Mouse (Mus musculus): ENCODE measurements at regions not wholly inside any gene's neighbourhood (a gene's known extent, or its start where the extent isn't known, plus 50 kb on each side); places are given as distances from the start of the nearest gene placed in this dataset.

- no peak for ATAC-seq (replicated peaks; ENCODE audit: low FRiP score)
- Histone ChIP-seq H3K27me3 (ENCODE audit: control insufficient read depth, insufficient read depth, low read length) (no peaks in the 10 kb centered on the region), H3K9me3 (ENCODE audit: control insufficient read depth, low read length) (no peaks in the 10 kb centered on the region), H3K9ac (ENCODE audit: low read length) (no peak overlapping the region), H3K36me3 (ENCODE audit: control insufficient read depth, insufficient read depth, low read length) (no peaks in the 10 kb centered on the region), H3K4me1 (replicated peaks; ENCODE audit: control insufficient read depth, insufficient read depth, low read length) (no peaks in the 10 kb centered on the region), H3K4me2 (ENCODE audit: low read depth, low read length, severe bottlenecking) (no peak overlapping the region), H3K4me3 (ENCODE audit: low read depth, low read length) (no peak overlapping the region), H3K27ac (ENCODE audit: low read depth, low read length) (no peak overlapping the region)
- WGBS = 84% methylated on average over 4 of the region's 4 CpGs
- no peak for DNase-seq (ENCODE audit: low spot score)
Measured at GRCm38 (mm10) chr3:63560745-63561151, 77.1 kb upstream of the Gm34302 start.

GRCm38 (mm10) chr3:63556741-63557140, 73.1 kb upstream of the Gm34302 start:
- Histone ChIP-seq H3K36me3 (ENCODE audit: control insufficient read depth, insufficient read depth, low read length) (no peaks in the 10 kb centered on the region), H3K4me1 (replicated peaks; ENCODE audit: control insufficient read depth, insufficient read depth, low read length) (no peaks in the 10 kb centered on the region), H3K9me3 (ENCODE audit: control insufficient read depth, low read length) (no peaks in the 10 kb centered on the region), H3K27me3 (ENCODE audit: control insufficient read depth, insufficient read depth, low read length) (no peaks in the 10 kb centered on the region), H3K4me3 (ENCODE audit: low read depth, low read length) (no peak overlapping the region), H3K4me2 (ENCODE audit: low read depth, low read length, severe bottlenecking) (no peak overlapping the region), H3K27ac (ENCODE audit: low read depth, low read length) (no peak overlapping the region), H3K9ac (ENCODE audit: low read length) (no peak overlapping the region)
- ATAC-seq (replicated peaks; ENCODE audit: low FRiP score) (no peak), DNase-seq (ENCODE audit: low spot score) (no peak)
- WGBS = 96% methylated on average over 1 of the region's 1 CpGs

GRCm38 (mm10) chr3:63554872-63555271, 71.2 kb upstream of the Gm34302 start:
- 0 out of 2 replicates have a peak, but pooled peaks have one; percentile 36 for ATAC-seq (replicated peaks; ENCODE audit: low FRiP score)

GRCm38 (mm10) chr3:63553426-63553825, 69.7 kb upstream of the Gm34302 start:
- 90% methylated on average over 2 of the region's 2 CpGs for WGBS
- no peak overlapping the region for H3K4me2 ChIP-seq (ENCODE audit: low read depth, low read length, severe bottlenecking)
- ATAC-seq (replicated peaks; ENCODE audit: low FRiP score) = no peak

More at GRCm38 (mm10) chr3:63554872-63555271, 71.2 kb upstream of the Gm34302 start:
- Histone ChIP-seq H3K4me2 (ENCODE audit: low read depth, low read length, severe bottlenecking) (no peak overlapping the region), H3K9me3 (ENCODE audit: control insufficient read depth, low read length) (no peaks in the 10 kb centered on the region), H3K4me1 (replicated peaks; ENCODE audit: control insufficient read depth, insufficient read depth, low read length) (no peaks in the 10 kb centered on the region), H3K9ac (ENCODE audit: low read length) (no peak overlapping the region), H3K36me3 (ENCODE audit: control insufficient read depth, insufficient read depth, low read length) (no peaks in the 10 kb centered on the region), H3K4me3 (ENCODE audit: low read depth, low read length) (no peak overlapping the region), H3K27ac (ENCODE audit: low read depth, low read length) (no peak overlapping the region), H3K27me3 (ENCODE audit: control insufficient read depth, insufficient read depth, low read length) (no peaks in the 10 kb centered on the region)
- DNase-seq (ENCODE audit: low spot score) = peak; percentile 51
- WGBS = 14% methylated on average over 9 of the region's 9 CpGs

GRCm38 (mm10) chr3:63551661-63552060, 68.0 kb upstream of the Gm34302 start:
- Histone ChIP-seq H3K4me2 (ENCODE audit: low read depth, low read length, severe bottlenecking) (no peak overlapping the region), H3K4me3 (ENCODE audit: low read depth, low read length) (no peak overlapping the region), H3K27me3 (ENCODE audit: control insufficient read depth, insufficient read depth, low read length) (no peaks in the 10 kb centered on the region), H3K27ac (ENCODE audit: low read depth, low read length) (no peak overlapping the region), H3K36me3 (ENCODE audit: control insufficient read depth, insufficient read depth, low read length) (no peaks in the 10 kb centered on the region), H3K9ac (ENCODE audit: low read length) (no peak overlapping the region), H3K9me3 (ENCODE audit: control insufficient read depth, low read length) (no peaks in the 10 kb centered on the region), H3K4me1 (replicated peaks; ENCODE audit: control insufficient read depth, insufficient read depth, low read length) (no peaks in the 10 kb centered on the region)
- 82% methylated on average over 5 of the region's 5 CpGs for WGBS
- ATAC-seq (replicated peaks; ENCODE audit: low FRiP score) (no peak), DNase-seq (ENCODE audit: low spot score) (no peak)

More at GRCm38 (mm10) chr3:63553426-63553825, 69.7 kb upstream of the Gm34302 start:
- Histone ChIP-seq H3K9me3 (ENCODE audit: control insufficient read depth, low read length) (no peaks in the 10 kb centered on the region), H3K9ac (ENCODE audit: low read length) (no peak overlapping the region), H3K4me3 (ENCODE audit: low read depth, low read length) (no peak overlapping the region), H3K27ac (ENCODE audit: low read depth, low read length) (no peak overlapping the region), H3K36me3 (ENCODE audit: control insufficient read depth, insufficient read depth, low read length) (no peaks in the 10 kb centered on the region), H3K4me1 (replicated peaks; ENCODE audit: control insufficient read depth, insufficient read depth, low read length) (no peaks in the 10 kb centered on the region), H3K27me3 (ENCODE audit: control insufficient read depth, insufficient read depth, low read length) (no peaks in the 10 kb centered on the region)
- DNase-seq (ENCODE audit: low spot score) = no peak

- H3K36me3 ChIP-seq (ENCODE audit: control insufficient read depth, insufficient read depth, low read length) = no peaks in the 10 kb centered on the region
- DNase-seq (ENCODE audit: low spot score) (no peak), ATAC-seq (replicated peaks; ENCODE audit: low FRiP score) (no peak)
- H3K9ac ChIP-seq (ENCODE audit: low read length) = no peak overlapping the region
- H3K9me3 ChIP-seq (ENCODE audit: control insufficient read depth, low read length) = no peaks in the 10 kb centered on the region
- no peak overlapping the region for H3K27ac ChIP-seq (ENCODE audit: low read depth, low read length)
- WGBS = 70% methylated on average over 4 of the region's 4 CpGs
- H3K4me3 ChIP-seq (ENCODE audit: low read depth, low read length) = no peak overlapping the region
- no peak overlapping the region for H3K4me2 ChIP-seq (ENCODE audit: low read depth, low read length, severe bottlenecking)
- H3K4me1 ChIP-seq (replicated peaks; ENCODE audit: control insufficient read depth, insufficient read depth, low read length) = no peaks in the 10 kb centered on the region
- H3K27me3 ChIP-seq (ENCODE audit: control insufficient read depth, insufficient read depth, low read length) = no peaks in the 10 kb centered on the region
Measured at GRCm38 (mm10) chr3:63542638-63543408, 59.1 kb upstream of the Gm34302 start.

GRCm38 (mm10) chr3:63538881-63539280, 55.2 kb upstream of the Gm34302 start:
- 70% methylated on average over 2 of the region's 2 CpGs for WGBS
- no peaks in the 10 kb centered on the region for H3K36me3 ChIP-seq (ENCODE audit: control insufficient read depth, insufficient read depth, low read length)

GRCm38 (mm10) chr3:63534141-63534540, 50.5 kb upstream of the Gm34302 start:
- 86% methylated on average over 2 of the region's 2 CpGs for WGBS
- Histone ChIP-seq H3K9me3 (ENCODE audit: control insufficient read depth, low read length) (no peaks in the 10 kb centered on the region), H3K4me3 (ENCODE audit: low read depth, low read length) (no peak overlapping the region), H3K9ac (ENCODE audit: low read length) (no peak overlapping the region), H3K36me3 (ENCODE audit: control insufficient read depth, insufficient read depth, low read length) (no peaks in the 10 kb centered on the region), H3K4me1 (replicated peaks; ENCODE audit: control insufficient read depth, insufficient read depth, low read length) (no peaks in the 10 kb centered on the region), H3K4me2 (ENCODE audit: low read depth, low read length, severe bottlenecking) (no peak overlapping the region), H3K27ac (ENCODE audit: low read depth, low read length) (no peak overlapping the region), H3K27me3 (ENCODE audit: control insufficient read depth, insufficient read depth, low read length) (no peaks in the 10 kb centered on the region)
- DNase-seq (ENCODE audit: low spot score) (no peak), ATAC-seq (replicated peaks; ENCODE audit: low FRiP score) (no peak)

More at GRCm38 (mm10) chr3:63538881-63539280, 55.2 kb upstream of the Gm34302 start:
- no peak overlapping the region for H3K9ac ChIP-seq (ENCODE audit: low read length)
- H3K9me3 ChIP-seq (ENCODE audit: control insufficient read depth, low read length) = no peaks in the 10 kb centered on the region
- no peaks in the 10 kb centered on the region for H3K27me3 ChIP-seq (ENCODE audit: control insufficient read depth, insufficient read depth, low read length)
- ATAC-seq (replicated peaks; ENCODE audit: low FRiP score) = no peak
- H3K4me2 ChIP-seq (ENCODE audit: low read depth, low read length, severe bottlenecking) = no peak overlapping the region
- no peak overlapping the region for H3K27ac ChIP-seq (ENCODE audit: low read depth, low read length)
- no peak for DNase-seq (ENCODE audit: low spot score)
- no peaks in the 10 kb centered on the region for H3K4me1 ChIP-seq (replicated peaks; ENCODE audit: control insufficient read depth, insufficient read depth, low read length)
- no peak overlapping the region for H3K4me3 ChIP-seq (ENCODE audit: low read depth, low read length)
